Mouse (Mus musculus): ENCODE measurements around the gene Tmem131.

DNA sequence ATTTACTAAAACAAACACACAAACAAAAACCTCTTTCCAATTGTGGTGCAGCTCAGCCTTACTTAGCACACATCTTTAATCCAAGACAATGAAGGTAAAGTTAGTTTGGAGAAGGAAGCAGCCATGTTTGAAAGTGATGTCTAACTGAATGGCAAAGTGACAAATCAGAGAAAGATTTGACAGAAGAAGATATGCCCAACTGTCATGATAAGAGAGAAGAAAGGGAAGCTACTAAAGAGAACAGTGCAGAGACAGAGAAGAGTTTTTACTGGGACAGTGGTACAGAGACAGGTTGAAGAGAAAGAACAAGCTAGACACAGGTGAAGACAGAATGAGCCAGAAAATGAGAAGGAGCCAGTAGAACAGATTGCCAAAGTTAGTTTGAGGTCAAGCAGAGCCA is 19.6 kb downstream of the Tmem131 start:
- no peak for TF ChIP-seq CTCF (IDR thresholded peaks at IDR 0.05; ENCODE audit: control insufficient read depth, insufficient read depth, insufficient replicate concordance, low read depth, low read length)
- TF ChIP-seq POLR2A (IDR thresholded peaks at IDR 0.05; ENCODE audit: control insufficient read depth, low read depth, low read length): no peak
